Mouse (Mus musculus) adrenal gland (tissue): Measurements from ENCODE around the gene Cish.

Experiments used
- intact Hi-C: fragments of 180-260 bp; cut with DNase I; formaldehyde crosslinking; loops from one replicate; pipeline ENCODE4 v1.15.1; 2025
- long read RNA-seq, 2 experiments: library from polyadenylated mRNA; unstranded; transcript quantifications; one replicate each; pipeline ENCODE4 v2.0.0; 2020; ENCODE audit warnings: borderline replicate concordance in 1 of 2; ENCODE audit not compliant: insufficient replicate concordance in 1 of 2

Gene Cish
- long read RNA-seq, experiment 1, partial matches to known transcripts = 0 of 1 reads
- long read RNA-seq, experiment 1, other reads (novel, unspliced or antisense) = 0 of 1 reads
- long read RNA-seq, experiment 2, partial matches to known transcripts = 0 of 2 reads
- long read RNA-seq, experiment 2, other reads (novel, unspliced or antisense) = 0 of 2 reads

DNA sequence AAGGTAGTCTGAATTCAATTTTAAA lies at the start of gene Cish:
TSS of gene Cish (plus strand) at position 11 of the 25 bp plus-strand sequence.
- intact Hi-C loops = no loop called here

GRCm38 (mm10) chr9:107246170-107246569 lies 49.7 kb upstream of the Cish start:
- intact Hi-C loops = loop anchor here (1.0 kb wide), 1 partner anchor 45 kb away; no protein-coding TSS in a partner anchor

GRCm38 (mm10) chr9:107249154-107249553 lies 46.7 kb upstream of the Cish start:
- intact Hi-C loops = no loop called here

- intact Hi-C loops = loop anchor here (10.0 kb wide), 1 partner anchor 84 kb away; the partner anchor contains the start of gene Hemk1
These were observed 45.1 kb upstream of the Cish start for GRCm38 (mm10) chr9:107250416-107251337.

- intact Hi-C loops = loop anchor here (10.0 kb wide), 1 partner anchor 83 kb away; the partner anchor contains the start of gene Hemk1
These were observed 43.7 kb upstream of the Cish start for GRCm38 (mm10) chr9:107252164-107252563.

DNA sequence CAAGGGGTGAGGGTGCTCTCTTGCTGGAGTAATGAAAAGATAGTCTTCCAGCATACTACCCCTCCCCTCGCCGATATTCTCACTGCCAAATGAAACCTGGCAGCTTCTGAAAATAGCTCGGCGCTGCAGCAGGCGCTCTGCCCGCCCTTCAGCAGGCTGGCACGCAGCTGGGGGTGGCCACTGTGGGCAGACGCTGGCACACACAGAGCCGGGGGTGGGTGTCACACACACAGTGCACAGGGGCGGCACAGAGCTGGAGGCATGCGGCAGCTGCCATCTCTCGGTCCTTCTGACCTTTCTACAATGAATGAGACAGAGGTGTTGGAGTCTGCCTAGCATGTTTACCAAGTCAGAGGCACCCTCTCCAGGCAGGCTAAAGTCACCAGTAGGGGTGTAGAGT lies 41.4 kb upstream of the Cish start:
- intact Hi-C loops = loop anchor here (10.0 kb wide), 1 partner anchor 80 kb away; the partner anchor contains the start of gene Hemk1

DNA sequence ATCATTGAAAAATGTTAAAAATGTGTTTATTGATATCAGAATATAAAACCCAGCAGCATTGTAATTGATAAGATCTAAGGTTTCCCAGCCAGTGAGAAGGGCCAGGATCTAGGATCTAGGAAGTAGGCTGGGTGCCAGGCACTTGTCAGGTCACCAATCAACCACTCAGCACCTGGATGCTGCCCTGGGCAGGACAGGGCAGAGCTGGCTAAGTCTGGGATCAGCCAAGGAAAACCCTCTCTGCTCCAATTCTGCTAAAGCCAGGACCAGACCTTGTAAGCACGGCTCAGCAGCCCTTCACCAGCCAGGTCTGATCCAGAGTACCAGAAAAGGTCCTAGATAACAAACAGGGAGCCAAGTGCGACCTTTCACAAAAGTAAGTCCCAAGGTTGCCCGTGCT lies 40.9 kb upstream of the Cish start:
- intact Hi-C loops = loop anchor here (10.0 kb wide), 1 partner anchor 80 kb away; the partner anchor contains the start of gene Hemk1

DNA sequence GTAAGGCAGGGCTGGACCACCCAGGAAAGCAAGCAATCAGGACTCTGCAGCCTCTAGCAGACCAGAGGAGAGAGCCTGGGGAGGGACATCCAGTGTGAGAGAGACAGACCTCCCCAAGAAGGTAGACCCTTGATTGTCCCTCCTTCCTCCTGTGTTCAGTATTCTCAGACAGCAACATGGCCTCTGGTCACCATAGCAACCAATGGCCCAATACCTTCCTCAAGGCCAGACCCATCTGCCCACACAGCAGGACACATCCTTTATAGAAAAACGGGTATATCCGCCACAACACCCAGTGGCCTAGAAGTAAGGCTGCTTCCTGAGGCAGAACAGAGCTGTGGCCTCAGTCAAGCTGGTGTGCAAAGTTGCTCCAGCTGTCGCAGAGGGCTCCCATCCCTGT lies 40.2 kb upstream of the Cish start:
- intact Hi-C loops = loop anchor here (10.0 kb wide), 1 partner anchor 79 kb away; the partner anchor contains the start of gene Hemk1

GRCm38 (mm10) chr9:107259571-107259970 lies 36.3 kb upstream of the Cish start:
- intact Hi-C loops = loop anchor here (10.0 kb wide), 1 partner anchor 75 kb away; the partner anchor contains the start of gene Hemk1

DNA sequence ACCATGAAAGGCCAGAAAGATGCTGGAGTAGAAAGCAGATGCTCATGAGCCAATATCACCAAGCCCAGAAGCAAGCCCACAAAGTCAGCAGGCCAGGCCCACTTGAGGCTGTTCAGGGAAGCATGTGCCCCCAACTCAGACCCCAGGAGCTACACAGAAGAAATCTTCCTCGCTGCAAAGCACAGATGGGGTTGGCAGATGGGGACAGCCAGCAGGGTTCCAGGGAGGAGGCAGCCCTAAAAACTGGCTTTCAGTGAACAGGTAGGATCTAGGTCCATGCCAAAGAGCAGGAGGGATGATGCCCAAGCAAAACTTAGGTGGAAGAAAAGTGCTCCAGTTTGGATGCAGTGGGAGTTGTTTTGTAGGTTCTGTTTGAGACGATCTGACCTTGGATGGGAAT lies 35.4 kb upstream of the Cish start:
- intact Hi-C loops = no loop called here

GRCm38 (mm10) chr9:107260836-107261235 lies 35.0 kb upstream of the Cish start:
- intact Hi-C loops = no loop called here

DNA sequence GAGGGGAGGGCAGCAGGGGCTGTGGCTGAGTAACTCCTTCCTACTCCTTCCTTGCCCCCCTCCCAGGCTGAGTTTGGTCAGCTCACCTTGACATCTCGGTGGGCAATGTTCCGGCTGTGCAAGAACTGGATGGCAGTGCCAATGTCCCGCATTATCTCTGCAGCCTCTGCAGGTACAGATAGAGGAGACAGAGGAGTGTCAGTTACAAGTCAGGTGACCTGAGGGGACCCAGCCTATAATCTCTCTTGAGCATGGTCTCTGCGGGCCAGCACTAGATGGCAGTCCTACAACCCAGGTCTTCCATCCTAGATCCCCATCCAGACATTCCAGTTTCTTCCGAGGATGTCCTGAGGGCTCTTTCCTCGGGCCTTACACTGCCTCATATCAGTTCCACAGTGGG lies 34.0 kb upstream of the Cish start:
- intact Hi-C loops = no loop called here

DNA sequence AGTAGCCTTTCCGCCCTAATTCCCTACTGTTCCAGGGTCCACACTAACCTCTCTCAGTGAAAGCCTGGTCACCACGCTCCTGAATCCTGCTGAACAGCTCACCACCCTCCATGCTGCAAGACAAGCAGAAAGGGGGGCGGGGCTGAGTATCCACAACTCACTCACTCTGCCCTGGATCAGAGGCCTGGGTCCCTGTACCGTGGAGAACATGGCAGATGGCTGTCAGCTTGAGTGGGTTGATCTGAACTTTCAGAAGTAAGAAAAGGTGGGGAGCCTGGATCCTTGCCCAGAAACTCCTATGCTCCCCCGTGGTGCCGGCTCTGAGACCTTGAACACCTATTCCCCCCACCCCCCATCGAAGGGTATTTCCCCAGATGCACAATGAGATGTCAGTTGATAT lies 33.5 kb upstream of the Cish start:
- intact Hi-C loops = no loop called here

- intact Hi-C loops = no loop called here
These were observed 31.9 kb upstream of the Cish start for GRCm38 (mm10) chr9:107263912-107264311.

DNA sequence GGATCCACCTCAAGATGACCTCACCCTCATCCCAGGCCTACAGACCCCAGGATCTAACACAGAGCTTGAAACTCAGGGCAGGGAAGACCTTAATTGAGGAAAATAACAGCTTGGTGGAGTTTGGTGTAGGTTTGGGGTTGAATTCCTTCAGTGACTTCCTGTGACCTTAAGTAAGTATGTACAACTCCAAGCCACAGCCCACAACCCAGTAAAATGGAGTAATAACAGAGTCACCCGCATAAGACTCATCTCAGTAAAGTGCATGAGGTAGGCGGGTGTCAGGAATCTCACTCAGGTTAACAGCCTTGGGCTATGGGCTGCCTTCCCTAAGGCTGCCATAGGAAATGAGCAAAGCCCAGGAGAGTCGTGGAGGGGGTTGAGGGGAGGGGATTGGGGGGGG lies 31.1 kb upstream of the Cish start:
- intact Hi-C loops = no loop called here

DNA sequence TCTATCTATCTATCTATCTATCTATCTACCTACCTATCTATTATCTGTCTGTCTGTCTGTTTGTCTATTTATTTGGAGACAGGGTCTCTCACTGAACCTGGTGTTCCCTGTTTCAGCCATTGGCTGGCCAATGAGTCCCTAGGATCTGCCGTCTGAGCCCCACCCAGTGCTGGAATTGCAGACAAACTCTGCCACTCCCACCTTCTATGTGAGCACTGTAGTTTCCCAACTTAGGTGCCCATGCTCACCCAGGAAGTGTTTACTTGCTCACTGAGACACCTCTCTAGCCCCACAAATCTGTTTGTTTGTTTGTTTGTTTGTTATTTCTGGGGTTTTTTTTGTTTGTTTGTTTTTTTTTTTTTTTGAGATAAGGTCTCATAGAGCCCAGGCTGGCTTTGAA lies 28.8 kb upstream of the Cish start:
- intact Hi-C loops = no loop called here

DNA sequence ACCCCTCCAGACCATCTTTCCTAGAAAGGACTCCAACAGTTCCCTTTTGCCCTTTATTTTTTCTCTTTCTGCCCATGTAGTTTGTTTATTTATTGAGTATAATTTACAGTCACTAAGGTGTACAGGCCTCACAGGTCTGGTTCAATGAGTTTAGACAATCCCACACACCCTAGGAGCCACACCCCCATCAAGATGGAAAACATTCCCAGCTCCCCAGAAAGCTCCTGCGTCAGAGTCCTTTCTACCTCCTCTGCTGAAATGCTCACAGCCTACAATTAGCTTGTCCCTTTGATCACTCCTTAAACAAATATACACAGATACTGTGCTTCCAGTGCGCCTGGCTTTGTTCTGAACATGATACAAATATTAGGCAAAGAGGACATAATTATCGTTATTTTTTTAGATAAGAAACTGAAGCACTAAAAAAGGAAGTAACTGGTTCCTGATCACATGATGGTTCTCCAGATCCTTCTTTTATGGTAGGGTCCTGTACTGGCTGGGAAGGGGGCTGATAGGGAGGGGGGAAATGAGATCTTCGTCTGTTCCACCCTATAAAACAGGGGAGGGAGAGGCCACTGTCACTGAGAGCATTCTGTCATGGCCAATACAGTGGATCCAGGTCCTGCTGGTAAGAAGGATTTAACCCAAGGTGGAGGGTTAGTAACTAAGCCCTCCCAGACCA lies 28.0 kb upstream of the Cish start:
- intact Hi-C loops = no loop called here

- intact Hi-C loops = no loop called here
These were observed 26.1 kb upstream of the Cish start for GRCm38 (mm10) chr9:107269772-107270171.

GRCm38 (mm10) chr9:107271177-107271938 lies 24.5 kb upstream of the Cish start:
- intact Hi-C loops = no loop called here

GRCm38 (mm10) chr9:107272284-107272683 lies 23.5 kb upstream of the Cish start:
- intact Hi-C loops = no loop called here

- intact Hi-C loops = no loop called here
These were observed 22.6 kb upstream of the Cish start for GRCm38 (mm10) chr9:107273184-107273583.

DNA sequence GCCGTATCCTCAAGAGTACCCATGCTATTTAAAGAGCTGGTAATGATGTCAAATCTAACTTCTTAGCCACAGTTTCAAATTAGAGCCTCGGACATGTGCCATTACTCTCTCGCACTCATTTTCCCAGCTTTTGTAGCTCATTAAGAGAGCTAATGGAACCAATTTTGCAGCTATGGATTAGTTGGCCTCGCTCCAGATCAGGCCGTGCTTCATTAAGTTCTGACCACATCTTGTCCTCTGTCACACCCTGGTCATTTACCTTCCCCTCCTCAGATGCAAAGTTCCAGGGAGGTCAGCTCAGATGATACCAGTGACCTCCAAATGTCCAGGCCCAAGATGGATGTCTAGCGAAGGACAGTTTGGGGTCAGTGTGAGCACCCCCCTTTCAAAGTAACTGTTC lies 21.1 kb upstream of the Cish start:
- intact Hi-C loops = no loop called here
